Mouse (Mus musculus): ENCODE data around the gene Cdkl2. TPM values are rescaled to one million over a fixed set of nuclear protein-coding genes. Genes with fewer than 3 reads are reported as not detected.

Gene Cdkl2
- polyA plus RNA-seq, 1 experiment from 2014 or later, result 1.4 TPM

DNA sequence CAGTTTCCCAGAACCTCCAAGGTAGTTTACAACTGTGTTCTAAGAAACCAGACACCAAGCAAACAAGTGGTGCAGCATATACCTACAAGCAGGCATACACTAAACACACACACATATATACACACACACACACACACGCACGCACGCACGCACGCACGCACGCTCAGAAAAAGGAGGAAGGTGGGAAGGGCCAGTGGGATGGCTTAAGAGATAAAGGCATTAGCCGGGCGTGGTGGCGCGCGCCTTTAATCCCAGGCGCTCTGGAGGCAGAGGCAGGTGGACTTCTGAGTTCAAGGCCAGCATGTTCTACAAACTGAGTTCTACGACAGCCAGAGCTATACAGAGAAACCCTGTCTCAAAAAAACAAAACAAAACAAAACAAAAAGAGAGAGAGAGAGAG, 30.4 kb upstream of the Cdkl2 start:
- no peak for ATAC-seq (ENCODE audit: insufficient number of reproducible peaks, insufficient read depth, low FRiP score, low TSS enrichment, low read depth)
- WGBS, result 91% methylated on average over 14 of the region's 14 CpGs
- Histone ChIP-seq H3K27me3 (no peaks in the 10 kb centered on the region), H3K9ac (no peak overlapping the region), H3K27ac (no peak overlapping the region), H3K4me3 (no peak overlapping the region), H3K9me3 (no peaks in the 10 kb centered on the region), H3K4me2 (no peak overlapping the region), H3K4me1 (peaks cover 4% of the 10 kb centered on the region), H3K36me3 (peaks cover 20% of the 10 kb centered on the region)

GRCm38 (mm10) chr5:92063192-92063591, 19.5 kb upstream of the Cdkl2 start:
- ATAC-seq (ENCODE audit: insufficient number of reproducible peaks, insufficient read depth, low FRiP score, low TSS enrichment, low read depth), result no peak

DNA sequence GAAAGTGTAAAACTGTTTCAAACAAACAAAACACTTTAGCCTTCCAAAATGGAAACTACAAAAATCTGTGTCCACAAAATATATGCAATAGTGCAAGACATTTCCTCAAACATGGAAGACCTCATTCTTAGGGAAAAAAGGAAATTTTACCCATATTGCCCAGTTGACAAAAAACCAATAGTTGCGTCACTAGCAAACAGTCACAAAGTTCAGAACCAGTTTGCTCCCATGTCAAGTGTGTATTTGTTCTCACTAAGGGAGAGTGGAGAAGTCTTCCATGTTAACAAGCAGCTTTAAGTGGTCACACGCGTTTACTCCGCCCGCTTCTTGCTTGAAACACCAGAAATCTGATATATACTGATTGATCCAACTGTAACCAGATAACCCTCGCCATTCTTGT, 9.2 kb upstream of the Cdkl2 start:
- no peak overlapping the region for H3K4me3 ChIP-seq
- ATAC-seq (ENCODE audit: insufficient number of reproducible peaks, insufficient read depth, low FRiP score, low TSS enrichment, low read depth), result no peak
- H3K4me1 ChIP-seq, result no peaks in the 10 kb centered on the region
- no peaks in the 10 kb centered on the region for H3K9me3 ChIP-seq
- H3K4me2 ChIP-seq, result no peak overlapping the region
- no peak overlapping the region for H3K27ac ChIP-seq
- H3K9ac ChIP-seq, result no peak overlapping the region
- no peaks in the 10 kb centered on the region for H3K27me3 ChIP-seq
- WGBS, result 83% methylated on average over 6 of the region's 6 CpGs
- peaks cover 59% of the 10 kb centered on the region for H3K36me3 ChIP-seq

More at GRCm38 (mm10) chr5:92063192-92063591, 19.5 kb upstream of the Cdkl2 start:
- WGBS, result 97% methylated on average over 2 of the region's 2 CpGs
- Histone ChIP-seq H3K9me3 (no peaks in the 10 kb centered on the region), H3K4me1 (no peaks in the 10 kb centered on the region), H3K4me2 (no peak overlapping the region), H3K9ac (no peak overlapping the region), H3K36me3 (peaks cover 74% of the 10 kb centered on the region), H3K27me3 (no peaks in the 10 kb centered on the region), H3K4me3 (no peak overlapping the region), H3K27ac (no peak overlapping the region)

- H3K9me3 ChIP-seq, result no peaks in the 10 kb centered on the region
- H3K36me3 ChIP-seq, result peaks cover 35% of the 10 kb centered on the region
- 89% methylated on average over 3 of the region's 3 CpGs for WGBS
- no peak for ATAC-seq (ENCODE audit: insufficient number of reproducible peaks, insufficient read depth, low FRiP score, low TSS enrichment, low read depth)
- H3K27ac ChIP-seq, result no peak overlapping the region
- no peak overlapping the region for H3K4me2 ChIP-seq
- H3K9ac ChIP-seq, result no peak overlapping the region
- H3K4me3 ChIP-seq, result no peak overlapping the region
- no peaks in the 10 kb centered on the region for H3K27me3 ChIP-seq
- H3K4me1 ChIP-seq, result no peaks in the 10 kb centered on the region
Measured at GRCm38 (mm10) chr5:92050419-92050818, 6.7 kb upstream of the Cdkl2 start.

DNA sequence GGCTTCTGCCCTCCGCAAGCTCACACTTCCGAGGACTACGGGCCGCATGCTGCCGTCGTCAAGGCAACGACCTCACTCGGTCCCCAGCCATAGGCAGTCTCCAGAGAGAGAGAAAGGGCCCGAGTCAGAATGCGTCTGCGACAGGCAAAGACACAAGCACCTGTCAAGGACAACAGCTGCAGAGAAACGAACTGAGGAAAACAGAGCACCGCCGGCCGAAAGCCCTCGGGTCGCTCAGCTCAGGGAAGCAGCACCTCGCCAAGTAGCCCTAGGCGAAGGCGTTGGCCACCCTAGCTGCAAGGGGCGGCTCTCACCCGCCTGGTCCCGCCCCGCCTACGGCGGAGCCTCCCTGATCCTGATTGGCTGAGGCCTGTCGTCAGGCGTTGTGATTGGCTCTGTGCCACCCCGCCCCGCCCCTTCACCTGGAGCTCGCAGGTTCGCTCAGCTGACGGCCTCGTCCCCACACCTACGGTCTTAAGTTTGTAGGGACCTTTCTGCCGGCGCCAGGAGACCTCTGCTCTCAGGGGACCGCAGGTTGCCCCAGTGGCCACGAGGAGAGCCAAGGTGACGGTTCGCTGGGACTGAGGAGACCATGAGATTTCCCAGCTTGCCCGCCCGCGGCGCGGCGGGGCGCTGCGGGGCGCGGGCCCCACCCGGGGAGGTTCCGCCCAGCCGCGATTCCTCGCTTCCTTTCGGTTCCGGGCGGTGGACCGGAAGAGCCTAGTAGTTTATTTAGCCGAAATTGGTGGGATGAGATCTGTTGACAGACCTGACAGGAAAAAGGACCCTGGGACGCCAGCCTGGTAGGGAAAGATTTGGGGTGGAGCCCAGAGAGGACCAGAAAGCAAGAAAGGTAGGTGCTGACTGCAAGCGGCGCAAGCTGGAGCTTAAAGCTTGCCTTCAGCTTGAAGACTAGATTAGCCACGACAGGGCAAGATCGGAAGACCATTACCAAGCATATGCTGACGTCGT, 1.0 kb downstream of the Cdkl2 start:
- WGBS, result under 1% methylated on average over 68 of the region's 68 CpGs
- Histone ChIP-seq H3K27ac (0 out of 2 replicates have a peak overlapping the region, but pooled peaks have one; percentile 23), H3K9ac (peak overlapping the region; percentile 66), H3K9me3 (no peaks in the 10 kb centered on the region), H3K4me3 (peak overlapping the region; percentile 66), H3K4me1 (peaks cover 7% of the 10 kb centered on the region; the same call in 1 of the 2 replicates), H3K27me3 (peaks cover 22% of the 10 kb centered on the region), H3K4me2 (peak overlapping the region; percentile 92), H3K36me3 (no peaks in the 10 kb centered on the region)
- peak; percentile 95 for ATAC-seq (ENCODE audit: insufficient number of reproducible peaks, insufficient read depth, low FRiP score, low TSS enrichment, low read depth)

DNA sequence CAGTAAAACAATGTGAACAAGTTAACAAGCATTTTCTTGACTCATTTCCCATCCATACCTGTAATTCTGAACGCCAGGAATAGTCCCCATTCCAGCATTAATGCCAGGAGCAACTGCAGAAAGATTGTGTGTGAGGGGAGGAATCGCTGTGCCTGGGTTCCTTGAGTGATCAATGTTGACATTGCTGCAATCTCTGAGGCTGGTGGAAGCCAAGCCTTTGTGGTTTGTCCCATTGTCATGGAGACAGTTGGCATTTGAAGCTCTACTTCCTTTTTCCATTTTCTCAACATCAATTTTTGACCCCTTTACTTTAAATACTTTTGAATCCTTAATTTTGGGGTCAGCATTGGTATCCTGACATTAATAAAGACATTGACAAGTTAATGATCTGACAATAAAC, 23.7 kb downstream of the Cdkl2 start:
- no peak overlapping the region for H3K4me2 ChIP-seq
- WGBS, result 49% methylated on average over 2 of the region's 2 CpGs
- no peaks in the 10 kb centered on the region for H3K4me1 ChIP-seq
- no peak overlapping the region for H3K27ac ChIP-seq
- no peak for ATAC-seq (ENCODE audit: insufficient number of reproducible peaks, insufficient read depth, low FRiP score, low TSS enrichment, low read depth)
- H3K9me3 ChIP-seq, result no peaks in the 10 kb centered on the region
- no peaks in the 10 kb centered on the region for H3K27me3 ChIP-seq
- no peak overlapping the region for H3K4me3 ChIP-seq
- H3K36me3 ChIP-seq, result no peaks in the 10 kb centered on the region
- H3K9ac ChIP-seq, result no peak overlapping the region

DNA sequence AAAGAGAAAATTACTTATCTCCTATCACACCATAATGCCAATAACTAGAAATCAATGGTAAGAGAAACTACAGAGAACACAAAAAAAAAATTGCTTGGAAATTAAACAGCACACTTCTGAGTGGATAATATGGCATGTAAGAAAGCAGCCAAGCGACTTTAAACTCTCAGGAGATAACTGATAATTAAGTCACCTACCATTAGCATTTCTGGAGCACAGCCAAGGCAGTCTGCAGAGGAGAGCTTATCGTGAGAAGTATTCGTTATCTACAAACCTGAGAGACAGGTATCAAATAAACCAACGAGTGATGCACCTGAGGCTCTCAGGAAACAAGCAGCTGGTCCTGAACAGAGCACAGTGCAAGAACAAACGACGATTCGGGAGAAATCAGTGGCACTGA, 31.9 kb downstream of the Cdkl2 start:
- no peaks in the 10 kb centered on the region for H3K36me3 ChIP-seq
- H3K4me3 ChIP-seq, result no peak overlapping the region
- no peak overlapping the region for H3K4me2 ChIP-seq
- 55% methylated on average over 7 of the region's 7 CpGs for WGBS
- H3K9ac ChIP-seq, result no peak overlapping the region
- no peaks in the 10 kb centered on the region for H3K4me1 ChIP-seq
- ATAC-seq (ENCODE audit: insufficient number of reproducible peaks, insufficient read depth, low FRiP score, low TSS enrichment, low read depth), result no peak
- no peak overlapping the region for H3K27ac ChIP-seq
- H3K9me3 ChIP-seq, result no peaks in the 10 kb centered on the region
- H3K27me3 ChIP-seq, result no peaks in the 10 kb centered on the region

GRCm38 (mm10) chr5:92009827-92010226, 33.9 kb downstream of the Cdkl2 start:
- H3K9ac ChIP-seq, result no peak overlapping the region
- H3K4me2 ChIP-seq, result no peak overlapping the region
- no peaks in the 10 kb centered on the region for H3K9me3 ChIP-seq
- no peaks in the 10 kb centered on the region for H3K4me1 ChIP-seq
- no peaks in the 10 kb centered on the region for H3K27me3 ChIP-seq
- H3K4me3 ChIP-seq, result no peak overlapping the region
- no peaks in the 10 kb centered on the region for H3K36me3 ChIP-seq
- H3K27ac ChIP-seq, result no peak overlapping the region
- WGBS, result 29% methylated on average over 2 of the region's 2 CpGs
- ATAC-seq (ENCODE audit: insufficient number of reproducible peaks, insufficient read depth, low FRiP score, low TSS enrichment, low read depth), result no peak

DNA sequence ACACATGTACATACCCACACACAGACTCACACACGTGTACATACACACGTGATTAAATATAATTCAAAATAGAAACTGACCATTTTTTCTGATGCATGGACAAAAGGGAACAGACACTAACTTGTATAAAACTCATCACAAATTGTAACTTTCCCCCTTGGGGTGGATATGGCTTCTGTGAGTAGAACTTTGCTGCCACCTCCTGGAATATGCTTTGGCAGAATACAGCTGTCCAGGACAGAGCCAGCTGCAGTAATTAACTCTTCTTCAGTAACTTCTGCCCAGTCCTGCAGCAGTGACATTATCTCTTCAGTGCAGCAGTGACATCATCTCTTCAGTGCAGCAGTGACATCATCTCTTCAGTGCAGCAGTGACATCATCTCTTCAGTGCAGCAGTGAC, 40.7 kb downstream of the Cdkl2 start:
- Histone ChIP-seq H3K27me3 (no peaks in the 10 kb centered on the region), H3K27ac (no peak overlapping the region), H3K4me3 (no peak overlapping the region), H3K4me1 (no peaks in the 10 kb centered on the region), H3K36me3 (no peaks in the 10 kb centered on the region), H3K4me2 (no peak overlapping the region), H3K9ac (no peak overlapping the region), H3K9me3 (no peaks in the 10 kb centered on the region)
- no peak for ATAC-seq (ENCODE audit: insufficient number of reproducible peaks, insufficient read depth, low FRiP score, low TSS enrichment, low read depth)
- 60% methylated on average over 2 of the region's 2 CpGs for WGBS

DNA sequence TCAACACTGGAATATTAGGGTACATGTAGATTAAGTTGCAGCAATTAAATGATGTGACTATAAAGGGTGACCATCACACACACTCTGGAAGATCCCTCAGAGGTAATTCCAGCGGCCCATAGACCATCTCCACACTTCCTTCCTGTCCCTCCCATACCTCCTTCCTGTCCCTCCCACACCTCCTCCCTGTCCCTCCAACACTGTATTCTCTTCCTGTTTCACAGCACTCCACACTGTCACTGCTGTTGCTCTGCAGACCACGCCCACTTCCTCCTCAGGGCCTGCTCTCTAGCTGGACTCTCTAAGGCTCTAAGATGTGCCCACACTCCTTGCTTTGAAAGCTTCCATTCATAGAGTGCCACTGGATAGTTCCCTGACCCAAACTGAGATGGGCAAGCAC, 42.9 kb downstream of the Cdkl2 start:
- ATAC-seq (ENCODE audit: insufficient number of reproducible peaks, insufficient read depth, low FRiP score, low TSS enrichment, low read depth), result peak; percentile 48; the same call in 1 of the 2 replicates
- 68% methylated on average over 2 of the region's 2 CpGs for WGBS
- H3K36me3 ChIP-seq, result no peaks in the 10 kb centered on the region
- H3K4me2 ChIP-seq, result no peak overlapping the region
- no peak overlapping the region for H3K4me3 ChIP-seq
- no peak overlapping the region for H3K9ac ChIP-seq
- no peaks in the 10 kb centered on the region for H3K4me1 ChIP-seq
- no peaks in the 10 kb centered on the region for H3K9me3 ChIP-seq
- H3K27me3 ChIP-seq, result no peaks in the 10 kb centered on the region
- H3K27ac ChIP-seq, result no peak overlapping the region

DNA sequence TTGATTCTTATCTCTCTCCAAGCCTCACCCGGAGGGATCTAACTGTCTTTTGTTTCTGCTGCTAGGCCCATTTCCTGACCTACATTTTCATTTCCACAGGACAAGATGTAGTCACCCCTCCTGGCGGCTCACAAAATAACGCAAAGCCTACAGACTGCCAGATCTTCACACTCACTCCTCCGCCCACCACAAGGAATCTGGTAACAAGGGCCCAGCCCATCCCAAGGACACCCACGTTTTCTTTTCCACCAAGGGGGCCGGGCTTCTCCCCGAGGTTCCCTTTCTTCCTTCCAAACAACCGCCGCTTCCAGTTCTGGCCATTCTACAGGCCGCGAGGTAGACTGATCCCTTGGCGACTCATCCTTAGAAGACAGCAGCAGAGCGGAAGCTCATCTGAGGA, 49.1 kb downstream of the Cdkl2 start:
- no peak overlapping the region for H3K9ac ChIP-seq
- no peaks in the 10 kb centered on the region for H3K9me3 ChIP-seq
- H3K27ac ChIP-seq, result no peak overlapping the region
- ATAC-seq (ENCODE audit: insufficient number of reproducible peaks, insufficient read depth, low FRiP score, low TSS enrichment, low read depth), result no peak
- no peaks in the 10 kb centered on the region for H3K27me3 ChIP-seq
- no peaks in the 10 kb centered on the region for H3K36me3 ChIP-seq
- no peaks in the 10 kb centered on the region for H3K4me1 ChIP-seq
- H3K4me2 ChIP-seq, result no peak overlapping the region
- WGBS, result 67% methylated on average over 13 of the region's 13 CpGs
- H3K4me3 ChIP-seq, result no peak overlapping the region

DNA sequence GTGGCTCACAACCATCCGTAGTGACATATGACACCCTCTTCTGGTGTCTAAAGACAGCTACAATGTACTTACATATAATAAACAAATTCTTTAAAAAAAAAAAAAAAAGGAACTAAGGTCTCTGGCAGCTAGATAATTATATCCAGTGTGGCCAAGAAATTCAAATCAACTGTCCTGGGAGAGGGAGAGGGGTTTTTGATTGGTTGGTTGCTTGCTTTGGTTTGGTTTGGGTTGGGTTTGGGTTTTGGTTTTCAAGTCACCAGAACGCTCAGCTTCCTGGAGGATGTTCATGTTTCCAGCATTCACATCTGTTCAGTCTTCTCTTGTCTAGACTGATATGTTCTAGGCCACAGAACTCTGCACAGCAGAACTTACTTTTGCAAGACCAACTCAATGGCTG, 50.6 kb downstream of the Cdkl2 start:
- no peaks in the 10 kb centered on the region for H3K4me1 ChIP-seq
- H3K36me3 ChIP-seq, result no peaks in the 10 kb centered on the region
- H3K4me3 ChIP-seq, result no peak overlapping the region
- H3K9ac ChIP-seq, result no peak overlapping the region
- H3K4me2 ChIP-seq, result no peak overlapping the region
- H3K27me3 ChIP-seq, result no peaks in the 10 kb centered on the region
- no peaks in the 10 kb centered on the region for H3K9me3 ChIP-seq
- no peak for ATAC-seq (ENCODE audit: insufficient number of reproducible peaks, insufficient read depth, low FRiP score, low TSS enrichment, low read depth)
- WGBS, result 88% methylated on average over 2 of the region's 2 CpGs
- H3K27ac ChIP-seq, result no peak overlapping the region
